Mouse (Mus musculus) left cerebral cortex, adult 18-20 months (tissue): Measurements from ENCODE around the gene Rgmb. TPM values are rescaled to one million over a fixed set of nuclear protein-coding genes. Genes with fewer than 3 reads are reported as not detected.

Experiments
- DNase-seq, 2 experiments: peaks; one replicate each; pipeline ENCODE4 v3.0.0; 2021 to 2022; ENCODE audit warnings: low spot score in 2 of 2, mixed read lengths in 1 of 2
- long read RNA-seq, 2 experiments: library from polyadenylated mRNA; stranded (forward); transcript quantifications; one replicate each; pipeline ENCODE4 v2.0.0; 2021
- total RNA-seq, 2 experiments: library from RNA; stranded (reverse); gene quantifications; 2 replicates each; pipeline ENCODE4 v1.2.3; 2021

The Rgmb gene
- total RNA-seq = 10 to 100 TPM; 56.6 to 63.7 TPM
- long read RNA-seq, experiment 1, full-length matches to known transcripts = 46 of 62 reads
- long read RNA-seq, experiment 1, partial matches to known transcripts = 3 of 62 reads
- long read RNA-seq, experiment 1, other reads (novel, unspliced or antisense) = 13 of 62 reads
- long read RNA-seq, experiment 2, full-length matches to known transcripts = 25 of 39 reads
- long read RNA-seq, experiment 2, partial matches to known transcripts = 3 of 39 reads
- long read RNA-seq, experiment 2, other reads (novel, unspliced or antisense) = 11 of 39 reads

DNA sequence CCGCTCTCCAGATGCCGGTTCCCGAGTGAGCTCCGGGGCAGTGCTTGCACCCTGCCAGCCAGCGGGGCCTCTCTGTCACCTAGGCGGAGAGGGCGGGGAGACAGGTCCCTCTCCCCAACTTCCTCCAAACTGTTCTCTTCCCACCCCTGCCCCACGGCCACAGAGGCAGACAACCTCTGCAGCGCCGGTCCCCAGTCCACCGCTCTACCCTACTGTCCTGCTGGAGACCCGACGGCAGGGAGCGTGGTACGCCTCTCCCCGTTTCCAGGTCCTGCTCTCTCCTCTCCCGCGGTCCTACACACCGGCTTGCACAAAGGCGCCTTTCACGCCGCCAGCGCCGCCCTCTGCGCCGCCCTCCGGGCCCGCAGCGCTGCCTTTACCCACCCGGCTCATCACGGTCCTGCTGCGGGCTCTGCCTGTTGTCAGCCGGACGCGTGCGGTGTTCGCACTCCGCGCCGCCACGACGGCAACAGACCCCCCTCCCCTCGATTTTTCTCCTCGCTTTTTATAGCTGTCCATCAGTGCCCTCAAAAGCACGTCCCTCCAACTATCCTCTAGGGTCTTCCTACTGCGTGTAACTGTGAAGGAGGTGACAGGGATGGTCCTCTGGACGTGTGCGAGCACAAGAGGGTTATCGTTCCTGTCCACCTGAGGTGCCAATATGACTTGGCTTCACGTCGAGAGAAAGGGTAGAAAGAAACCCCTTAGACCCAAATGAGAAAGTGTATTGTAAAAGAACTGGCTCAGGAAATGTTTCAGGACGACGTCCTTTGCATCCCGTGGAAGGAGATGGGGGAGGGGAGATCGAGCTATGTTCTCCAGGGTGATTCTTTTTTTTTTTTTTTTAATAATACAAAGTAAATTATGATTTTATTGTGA is at the start of gene Rgmb:
Gene Rgmb (minus strand): TSS at position 274 of the 879 bp plus-strand sequence.
- no peak for DNase-seq

DNA sequence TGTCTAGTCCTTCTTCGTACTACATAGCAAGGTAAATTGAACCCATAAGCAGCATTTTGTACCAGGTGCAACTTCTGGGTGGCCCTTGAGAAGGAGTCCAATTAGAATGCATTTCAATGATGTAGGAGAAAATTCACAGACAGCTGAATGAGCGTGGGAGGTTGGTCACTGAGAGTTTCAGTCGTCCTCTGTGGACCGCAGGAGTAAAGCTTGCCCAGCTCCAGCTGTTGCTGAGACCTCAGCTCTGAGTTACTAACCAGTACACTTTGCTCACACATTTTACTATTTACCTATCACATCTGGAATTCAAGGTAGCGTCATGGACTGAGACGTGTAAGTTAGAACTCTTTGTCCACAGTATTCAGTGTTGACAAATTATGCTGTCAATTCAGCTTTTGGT is 43.9 kb upstream of the Rgmb start:
- DNase-seq = no peak

DNA sequence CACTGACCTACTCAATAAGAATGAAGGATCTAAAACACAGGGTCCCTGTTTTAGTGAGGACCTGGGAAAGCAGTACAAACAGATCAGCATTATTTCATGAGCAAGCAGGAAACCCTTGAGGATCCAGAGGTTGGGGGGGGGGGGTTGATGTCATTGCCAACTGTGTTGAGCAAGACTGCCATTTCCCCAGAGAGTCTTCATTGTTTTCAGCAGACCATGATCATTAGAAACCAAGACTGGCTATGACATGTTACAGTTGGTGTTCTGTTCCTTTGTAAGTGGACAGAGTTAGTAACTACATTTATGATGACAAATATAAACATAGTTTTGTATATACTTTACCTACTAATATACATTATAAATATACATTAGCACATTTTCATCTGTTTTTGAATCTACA is 41.3 kb upstream of the Rgmb start:
- DNase-seq = no peak

DNA sequence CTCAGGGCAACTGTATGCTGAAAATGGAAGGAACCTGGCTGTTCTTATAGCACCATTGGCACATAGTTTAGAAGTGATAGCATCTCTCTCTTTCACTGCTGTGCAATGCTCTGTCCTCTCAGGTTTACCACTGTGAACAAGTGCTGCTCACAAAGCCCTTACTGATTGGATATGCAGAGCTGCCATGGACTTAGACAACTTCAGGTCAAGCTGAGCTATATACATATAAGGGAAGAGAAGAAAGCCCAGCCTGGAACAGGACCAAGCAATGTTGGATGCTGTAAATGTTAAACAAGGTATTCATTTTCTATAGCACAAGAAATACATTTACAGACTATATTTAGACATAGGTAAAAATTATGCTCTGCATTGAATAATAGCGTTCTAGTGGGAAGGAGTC is 34.4 kb upstream of the Rgmb start:
- no peak for DNase-seq

DNA sequence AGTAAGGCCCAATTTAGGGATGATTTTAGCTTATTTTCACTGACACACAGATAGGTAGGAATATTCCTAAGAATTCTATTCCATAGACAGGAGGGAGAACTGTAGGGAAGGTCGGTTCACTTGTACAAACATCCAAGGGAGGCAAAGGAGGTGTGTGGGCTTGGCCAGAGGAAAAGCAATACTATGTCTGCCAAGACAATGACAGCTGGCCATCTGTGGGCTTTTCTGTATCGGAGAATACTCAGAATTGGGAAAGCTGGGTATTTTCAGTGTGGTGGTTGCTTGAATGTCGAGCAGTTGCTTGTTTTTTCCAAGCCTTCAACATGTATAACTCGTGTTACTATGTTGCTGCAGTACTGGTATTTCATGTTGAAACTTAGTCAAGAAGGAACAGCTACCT is 31.5 kb upstream of the Rgmb start:
- DNase-seq = peak; percentile 2 to 8

DNA sequence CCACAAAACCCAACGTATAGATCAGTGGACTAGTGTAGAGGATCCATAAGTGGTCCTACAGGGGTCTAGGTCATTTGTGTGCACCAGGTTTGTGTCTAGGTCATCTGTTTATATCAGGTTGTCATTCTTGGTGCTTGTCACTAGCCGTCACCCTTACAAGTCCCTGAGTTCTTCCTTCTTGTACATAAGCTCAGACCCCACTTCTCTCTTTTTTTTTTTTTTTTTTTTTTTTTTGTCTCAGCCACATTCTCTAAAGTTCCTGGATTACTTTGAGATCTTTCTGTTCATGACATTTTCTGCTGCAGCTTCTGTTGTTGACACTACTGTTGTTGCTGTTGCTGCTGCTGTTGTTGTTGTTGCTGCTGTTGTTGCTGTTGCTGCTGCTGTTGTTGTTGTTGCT is 22.3 kb upstream of the Rgmb start:
- no peak for DNase-seq

DNA sequence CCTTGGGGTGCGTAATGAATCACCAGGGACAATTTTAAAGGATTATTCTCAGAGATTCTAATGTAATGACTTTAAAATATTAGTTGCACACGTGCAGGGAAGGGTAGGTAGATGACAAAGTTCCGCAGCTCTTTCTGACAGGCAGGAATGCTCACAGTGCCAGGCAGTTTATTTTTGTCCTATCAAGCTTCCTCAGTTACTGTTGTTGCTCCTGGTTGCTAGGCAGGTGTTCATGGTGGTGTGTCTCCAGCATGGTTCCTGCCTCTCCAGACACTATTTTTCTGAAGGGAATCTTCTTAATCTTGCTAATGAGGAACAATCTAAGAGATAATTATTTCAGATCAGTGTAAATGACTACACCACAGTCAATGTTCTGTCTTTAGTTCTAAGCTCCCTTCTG is 19.7 kb upstream of the Rgmb start:
- no peak for DNase-seq

DNA sequence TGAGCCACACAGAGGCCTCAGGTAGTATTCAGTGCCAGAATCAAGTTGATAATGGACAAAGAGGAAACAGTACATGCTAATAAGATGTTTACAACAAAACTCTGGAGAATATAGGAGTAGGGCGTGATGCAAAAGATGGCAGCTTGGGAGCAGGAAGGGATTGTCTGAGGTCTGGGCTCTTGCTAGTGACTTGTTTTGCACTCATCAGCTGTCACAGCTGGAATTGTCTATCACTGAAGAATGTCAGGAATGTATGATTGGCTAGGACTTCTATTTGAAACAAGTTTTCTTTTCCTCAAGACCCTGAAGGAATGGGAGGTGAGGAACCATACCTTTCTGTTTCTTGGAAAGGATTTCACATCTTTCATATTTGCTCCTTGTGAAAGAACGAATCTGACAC is 10.6 kb upstream of the Rgmb start:
- DNase-seq = no peak

DNA sequence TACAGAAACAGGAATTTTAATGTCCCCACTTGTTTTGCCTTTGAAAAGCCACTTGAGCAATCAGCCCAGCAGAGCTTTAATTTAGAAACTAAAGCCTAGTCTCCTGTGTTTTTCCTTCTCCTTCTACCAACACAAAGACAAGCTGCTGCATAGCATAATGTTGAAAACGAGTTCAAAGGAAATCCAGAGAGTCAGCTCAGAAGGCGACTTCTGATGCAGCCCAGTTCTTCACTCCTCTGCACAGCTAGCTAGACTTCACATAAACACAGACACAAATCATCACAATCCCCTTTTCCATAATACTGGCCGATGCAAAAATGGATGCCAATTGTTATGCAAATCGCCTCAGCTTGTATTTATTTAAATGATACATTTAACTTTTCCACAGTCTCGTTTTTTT is 1.6 kb upstream of the Rgmb start:
- no peak for DNase-seq

DNA sequence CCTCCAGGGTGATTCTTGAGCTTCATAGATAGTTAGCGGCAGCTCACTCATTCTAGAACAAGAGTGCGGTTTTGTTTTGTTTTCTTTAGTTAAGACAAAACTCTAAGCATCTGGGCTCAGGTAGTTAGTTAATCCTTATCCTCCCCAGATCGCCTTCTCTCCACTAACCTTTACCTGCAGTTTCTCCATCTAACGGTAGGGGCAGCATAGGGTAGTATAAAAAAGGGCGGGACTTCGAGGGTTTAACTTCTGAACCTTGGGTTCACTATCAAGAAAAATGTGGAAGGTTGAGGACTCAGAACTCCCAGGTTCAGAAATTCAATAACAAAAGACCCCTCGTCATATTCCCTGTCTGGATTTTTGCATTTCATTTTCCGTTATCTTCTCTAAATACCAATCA is 971 bp upstream of the Rgmb start:
- no peak for DNase-seq

DNA sequence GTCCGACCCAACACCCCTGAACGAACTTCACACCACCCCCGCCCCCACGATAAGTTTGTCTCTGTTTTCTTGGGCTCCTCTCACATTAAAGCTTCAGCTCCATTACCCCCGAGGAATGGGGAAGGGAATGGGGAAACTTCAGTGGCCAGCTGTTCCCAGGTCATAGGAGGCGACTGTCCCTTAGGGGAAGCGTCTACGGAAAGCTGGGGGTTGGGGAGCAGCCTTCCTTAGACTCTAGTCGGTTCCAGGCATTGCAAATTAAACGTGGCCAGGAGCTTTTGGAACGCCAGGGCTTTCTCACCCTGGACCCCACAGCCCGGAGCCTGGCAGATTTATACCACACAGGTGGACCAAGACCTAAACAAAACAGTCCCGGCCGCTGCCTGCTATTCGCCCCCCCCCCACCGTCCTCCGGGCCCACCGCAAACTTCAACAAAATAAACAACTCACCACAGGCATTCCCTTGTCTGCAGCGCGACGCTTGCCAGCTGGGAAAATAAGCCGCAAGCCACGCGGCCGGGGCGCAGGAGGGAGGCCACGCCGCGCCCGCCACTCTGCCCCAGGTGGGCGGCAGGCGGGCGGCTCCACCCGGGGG is 571 bp downstream of the Rgmb start:
- no peak for DNase-seq

DNA sequence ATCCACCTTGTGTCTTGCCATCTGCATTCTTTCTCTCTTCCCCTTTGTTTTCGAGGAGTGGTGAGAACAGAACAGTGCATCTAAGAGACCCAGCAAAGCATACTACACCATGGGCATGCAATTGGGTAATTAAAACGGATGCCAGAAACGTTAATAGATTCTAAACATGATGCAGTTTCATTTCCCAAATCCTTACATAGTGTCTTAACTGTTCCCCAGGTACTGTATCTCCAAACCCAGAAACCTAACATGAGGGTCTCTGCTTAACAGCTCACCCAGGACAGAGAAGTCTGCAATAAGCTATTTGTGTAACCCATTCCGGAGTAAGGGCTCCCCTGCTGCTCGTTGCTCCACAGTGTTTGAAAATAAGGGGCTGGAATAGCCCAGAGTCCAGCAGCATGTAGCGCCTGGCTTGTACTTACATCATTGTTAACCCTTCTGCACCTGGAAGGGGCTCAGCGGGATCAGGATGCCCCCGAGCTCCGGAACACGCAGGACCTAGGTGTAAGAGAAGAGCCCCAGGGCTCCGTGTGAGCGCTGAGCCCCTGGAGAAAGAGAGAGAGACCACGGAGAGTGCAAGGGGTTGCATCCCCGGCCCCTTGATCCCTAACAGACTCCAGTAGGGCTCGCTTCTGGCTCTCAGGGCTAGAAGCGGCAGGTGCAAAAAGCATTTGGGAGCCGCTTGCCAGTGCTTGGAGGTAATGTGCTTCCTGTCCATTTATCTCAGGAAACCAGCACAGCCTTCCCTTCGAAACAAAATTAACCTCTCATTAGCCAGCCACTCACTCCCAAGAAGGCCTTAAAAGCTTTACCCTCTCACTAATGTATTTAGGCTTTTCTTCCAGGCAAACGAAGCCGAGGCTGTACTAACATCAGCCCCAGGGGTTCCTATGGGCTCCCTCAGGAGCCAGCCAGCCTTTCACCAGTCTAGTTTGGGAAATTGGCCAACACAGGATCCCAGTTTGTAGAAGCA is 1.4 kb downstream of the Rgmb start:
- no peak for DNase-seq

DNA sequence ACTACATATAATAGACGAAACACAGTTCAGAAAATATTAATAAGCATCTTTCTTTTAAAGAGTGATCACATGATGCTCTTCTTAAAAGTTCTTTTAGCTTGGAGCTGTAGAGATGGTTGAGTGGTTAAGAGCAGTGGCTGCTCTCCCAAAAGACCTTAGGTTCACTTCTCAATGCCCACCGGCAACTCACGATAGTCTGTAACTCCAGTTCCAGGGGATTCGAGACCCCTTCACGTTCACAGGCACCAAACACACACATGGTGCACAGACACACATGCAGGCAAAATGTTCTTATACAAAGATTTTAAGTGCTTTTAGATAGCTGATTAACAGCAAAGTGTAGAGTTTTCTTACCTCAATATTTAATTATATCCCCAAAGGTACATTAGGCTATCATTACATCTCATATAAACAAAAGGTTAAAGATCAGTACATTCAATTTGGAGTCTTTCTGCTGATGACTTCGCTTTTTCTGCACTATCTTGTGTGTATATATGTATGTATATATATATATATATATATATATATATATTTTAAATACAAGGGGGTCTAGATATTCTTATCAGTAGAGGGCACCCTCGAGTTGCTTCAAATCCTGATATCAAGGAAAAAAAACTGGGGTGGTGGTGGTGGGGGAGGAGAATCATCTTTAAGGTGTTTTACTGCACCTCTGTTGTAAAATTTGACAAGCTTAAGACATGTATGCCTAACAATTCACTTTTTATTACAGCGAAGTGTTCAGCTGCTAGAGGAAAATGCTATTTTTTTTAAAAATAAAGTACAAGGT is 2.5 kb downstream of the Rgmb start:
- DNase-seq = no peak

DNA sequence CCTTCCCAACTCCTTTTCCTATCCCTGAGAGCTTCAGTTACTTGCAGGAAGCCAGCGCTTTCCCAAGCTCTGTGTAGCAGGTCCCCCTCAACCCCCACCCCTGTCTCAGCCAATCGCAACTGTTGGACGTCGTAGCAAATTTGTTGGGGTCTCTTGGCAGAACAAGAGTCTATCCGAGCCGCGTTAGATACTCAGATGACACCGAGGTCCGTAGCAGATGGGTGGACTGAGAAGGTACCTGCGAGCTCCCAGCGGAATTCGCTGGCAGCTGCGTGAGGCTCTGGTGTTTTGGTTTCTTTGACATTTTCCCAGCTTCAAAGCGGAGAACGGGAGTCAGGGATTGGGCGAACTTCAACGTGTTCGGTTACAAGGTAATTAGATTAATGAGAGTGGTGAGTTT is 3.9 kb downstream of the Rgmb start:
- DNase-seq = no peak

DNA sequence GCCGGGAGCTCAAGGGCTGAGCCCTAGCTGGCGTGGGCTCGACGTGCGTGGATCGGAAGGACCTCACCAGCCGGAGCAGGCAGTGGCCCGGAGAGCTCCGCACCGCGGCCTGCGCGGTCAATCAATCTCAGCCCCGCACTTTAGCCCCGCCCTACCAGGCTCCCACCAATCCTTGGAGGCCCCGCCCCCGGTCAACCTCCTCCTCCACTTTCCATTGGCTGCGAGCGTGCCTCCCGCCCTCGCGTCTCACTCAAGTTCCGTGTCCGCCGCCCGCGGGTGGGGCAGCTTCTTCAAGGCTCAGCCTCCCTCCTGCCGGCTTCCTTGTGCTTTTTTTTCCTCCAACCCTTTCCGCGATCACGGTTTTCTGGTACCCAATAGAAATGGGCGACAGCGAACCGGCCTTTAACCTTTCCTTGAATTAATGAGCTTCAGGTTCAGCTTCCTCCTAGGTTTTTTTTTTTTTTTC is 4.4 kb downstream of the Rgmb start:
- DNase-seq = peak; percentile 99

DNA sequence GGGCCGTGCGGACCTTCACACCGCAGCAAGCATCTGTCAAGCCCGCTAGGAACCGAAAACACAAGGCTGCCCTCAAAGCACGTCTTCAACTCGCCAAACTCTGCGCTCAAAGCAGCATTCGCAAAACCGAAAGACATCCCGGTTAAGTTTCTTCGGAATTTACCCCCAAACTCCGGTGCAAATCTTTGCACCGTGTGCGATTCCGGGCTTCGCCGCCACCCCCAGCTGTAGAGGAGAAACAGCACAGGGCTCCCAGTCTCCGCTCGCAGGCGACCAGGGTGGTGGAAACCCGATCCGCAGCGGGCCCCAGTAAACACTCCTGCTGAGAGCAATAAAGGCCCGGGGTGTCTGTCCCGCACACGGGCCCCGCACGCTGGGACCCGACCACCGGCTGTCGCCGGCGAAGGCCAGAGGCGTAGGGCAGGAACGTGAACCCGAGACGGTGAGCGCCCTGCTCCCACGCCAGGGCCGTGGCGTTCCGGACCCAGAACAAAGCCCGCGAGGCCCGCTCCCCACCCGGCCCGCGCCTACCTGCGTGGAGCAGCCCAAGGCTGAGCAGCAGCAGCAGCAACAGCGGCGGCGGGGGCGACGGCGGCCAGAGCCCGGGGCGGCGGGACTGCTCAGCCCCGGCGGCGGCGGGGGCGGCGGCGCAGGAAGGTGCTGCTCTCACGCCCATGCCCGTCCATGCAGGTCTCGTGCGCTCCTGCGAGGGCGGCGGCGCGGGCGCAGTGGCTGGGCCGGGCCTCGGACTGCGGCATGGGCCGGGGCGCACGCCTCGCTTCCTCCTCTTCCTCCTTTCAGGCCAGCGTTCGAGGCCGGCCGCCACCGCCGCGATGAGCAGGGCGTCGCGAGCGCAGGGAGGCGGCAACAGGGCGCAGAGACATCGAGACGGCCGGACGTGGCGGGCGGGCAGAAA is 5.1 kb downstream of the Rgmb start:
- DNase-seq = peak; percentile 45 to 52

DNA sequence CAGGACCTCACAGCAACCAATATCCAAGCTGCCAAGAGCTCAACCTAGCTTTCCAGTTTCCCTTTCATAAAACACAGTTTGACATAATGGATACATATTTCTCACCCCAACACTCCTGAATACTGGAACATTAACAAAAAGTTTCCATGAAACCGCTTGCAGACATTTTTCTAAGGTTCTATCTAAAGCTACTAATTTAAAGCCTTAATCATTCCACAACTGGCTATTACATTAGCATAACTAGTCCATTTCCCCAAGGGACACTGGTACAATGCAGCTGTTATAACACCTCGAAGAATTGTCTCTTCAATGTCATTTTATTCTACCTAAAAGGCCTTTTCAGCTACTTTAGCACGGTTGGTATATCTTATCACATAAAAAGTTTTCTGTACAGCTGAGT is 6.0 kb downstream of the Rgmb start:
- no peak for DNase-seq

DNA sequence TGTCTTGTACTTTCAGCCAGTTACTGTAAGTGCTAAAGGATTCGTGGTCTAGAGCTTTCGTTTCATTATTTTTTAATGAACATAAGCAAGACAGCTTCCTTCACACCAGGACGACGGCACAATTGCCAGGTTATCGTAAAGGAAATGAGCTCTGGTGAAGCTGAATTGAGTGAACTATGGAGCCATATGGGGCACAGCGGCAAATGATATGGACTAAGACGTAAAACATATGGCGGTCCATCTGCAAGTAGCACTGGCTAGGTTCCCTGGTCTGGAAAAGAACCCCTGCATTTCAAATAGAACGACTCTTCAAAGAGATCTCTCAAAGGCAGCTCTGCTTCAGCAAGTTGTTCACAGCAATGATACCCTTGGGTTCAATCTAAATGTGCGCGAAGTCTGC is 6.5 kb downstream of the Rgmb start:
- DNase-seq = no peak

DNA sequence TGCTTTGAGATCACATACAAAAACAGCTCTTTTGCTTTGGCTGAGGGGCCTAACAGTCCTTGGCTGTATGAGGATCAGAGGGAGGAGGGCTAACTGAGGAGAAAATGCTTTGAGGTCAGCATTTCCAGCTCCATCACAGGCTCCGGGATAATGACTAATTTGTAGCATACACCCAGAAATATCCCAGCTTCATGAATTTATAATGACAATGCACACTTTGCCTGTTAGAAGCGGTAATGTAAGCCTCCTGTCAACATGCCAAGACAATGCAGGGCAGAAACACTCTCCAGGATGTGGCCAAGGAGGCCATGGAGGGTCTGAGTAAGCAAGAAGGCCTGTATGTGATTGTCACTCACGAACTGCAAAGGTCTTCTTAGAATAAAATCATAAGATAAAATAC is 7.0 kb downstream of the Rgmb start:
- no peak for DNase-seq
